Mouse (Mus musculus) lung, adult 18-20 months (tissue): Measurements from ENCODE around the gene Fam117b.

Experiments
- DNase-seq, 2 experiments: peaks; one replicate each; pipeline ENCODE4 v3.0.0; 2022; ENCODE audit warnings: mixed read lengths in 2 of 2

The Fam117b gene

GRCm38 (mm10) chr1:59912413-59913157 is at the start of gene Fam117b:
Gene Fam117b (plus strand): TSS chr1:59913006.
- peak; percentile 98 to 99 for DNase-seq

GRCm38 (mm10) chr1:59868041-59868440 is 44.8 kb upstream of the Fam117b start:
- no peak for DNase-seq

GRCm38 (mm10) chr1:59874023-59874422 is 38.8 kb upstream of the Fam117b start:
- no peak for DNase-seq

GRCm38 (mm10) chr1:59878098-59878497 is 34.7 kb upstream of the Fam117b start:
- DNase-seq: no peak

GRCm38 (mm10) chr1:59883349-59884134 is 29.3 kb upstream of the Fam117b start:
- DNase-seq: peak; percentile 70 to 77

GRCm38 (mm10) chr1:59886899-59887298 is 25.9 kb upstream of the Fam117b start:
- DNase-seq: no peak

GRCm38 (mm10) chr1:59888018-59888417 is 24.8 kb upstream of the Fam117b start:
- no peak for DNase-seq

- no peak for DNase-seq
Observed at GRCm38 (mm10) chr1:59891185-59891584, 21.6 kb upstream of the Fam117b start.

- DNase-seq: no peak
Observed at GRCm38 (mm10) chr1:59892777-59893176, 20.0 kb upstream of the Fam117b start.

GRCm38 (mm10) chr1:59894025-59894424 is 18.8 kb upstream of the Fam117b start:
- DNase-seq: no peak

GRCm38 (mm10) chr1:59895456-59895855 is 17.4 kb upstream of the Fam117b start:
- peak; percentile 84 for DNase-seq

- no peak for DNase-seq
Observed at GRCm38 (mm10) chr1:59897147-59897798, 15.5 kb upstream of the Fam117b start.

- no peak for DNase-seq
Observed at GRCm38 (mm10) chr1:59899679-59900078, 13.1 kb upstream of the Fam117b start.

GRCm38 (mm10) chr1:59901082-59901876 is 11.5 kb upstream of the Fam117b start:
- DNase-seq: no peak

GRCm38 (mm10) chr1:59902634-59903033 is 10.2 kb upstream of the Fam117b start:
- DNase-seq: peak; percentile 49 to 71

GRCm38 (mm10) chr1:59904630-59905295 is 8.0 kb upstream of the Fam117b start:
- DNase-seq: no peak

GRCm38 (mm10) chr1:59905916-59906315 is 6.9 kb upstream of the Fam117b start:
- no peak for DNase-seq

- DNase-seq: no peak
Observed at GRCm38 (mm10) chr1:59906819-59907521, 5.8 kb upstream of the Fam117b start.

GRCm38 (mm10) chr1:59907700-59908099 is 5.1 kb upstream of the Fam117b start:
- peak in 1 of 2 experiments; percentile 19 for DNase-seq

- DNase-seq: no peak
Observed at GRCm38 (mm10) chr1:59910941-59911340, 1.9 kb upstream of the Fam117b start.

GRCm38 (mm10) chr1:59913195-59913868 is 526 bp downstream of the Fam117b start:
- DNase-seq: peak; percentile 49
